Mouse (Mus musculus) heart, embryonic 14.5 days (tissue): Measurements from ENCODE around the gene Fxr2. TPM values are rescaled to one million over a fixed set of nuclear protein-coding genes. Genes with fewer than 3 reads are reported as not detected.
A peak's percentile ranks its signal among the peaks of the same experiment; 100 is the strongest.

Experiments used
- ATAC-seq: fragments of 200-750 bp; cut with Nextera tagmentation; 2 replicates; pipeline ENCODE4 v1.8.0; 2017; ENCODE audit warnings: low read depth, moderate TSS enrichment; ENCODE audit not compliant: insufficient number of reproducible peaks, insufficient read depth, low FRiP score
- H3K27ac ChIP-seq, 2 experiments: fragments of 200-500 bp in 1 of 2; fragments of 300-500 bp in 1 of 2; sonication (generic) in 1 of 2; replicated peaks in 1 of 2; 2 replicates each; pipeline ENCODE4 v1.5.1; 2012 to 2014; ENCODE audit warnings: low read depth in 2 of 2, low read length in 2 of 2, control low read depth in 1 of 2, mild to moderate bottlenecking in 1 of 2, mixed read lengths in 1 of 2; ENCODE audit not compliant: control insufficient read depth in 1 of 2, insufficient read depth in 1 of 2
- H3K27me3 ChIP-seq: fragments of 300-500 bp; sonication (generic); 2 replicates; pipeline ENCODE4 v1.6.1; 2014; ENCODE audit warnings: mild to moderate bottlenecking, low read length, control low read depth; ENCODE audit not compliant: control insufficient read depth, insufficient read depth
- H3K36me3 ChIP-seq: fragments of 300-500 bp; sonication (generic); 2 replicates; pipeline ENCODE4 v1.6.1; 2014; ENCODE audit warnings: mild to moderate bottlenecking, control low read depth, low read length, mixed read lengths; ENCODE audit not compliant: control insufficient read depth, insufficient read depth
- H3K4me1 ChIP-seq, 2 experiments: fragments of 200-500 bp in 1 of 2; fragments of 300-500 bp in 1 of 2; sonication (generic) in 1 of 2; 2 replicates each; pipeline ENCODE4 v1.6.1; 2012 to 2014; ENCODE audit warnings: low read length in 2 of 2, control low read depth in 1 of 2, mixed read lengths in 1 of 2; ENCODE audit not compliant: control insufficient read depth in 2 of 2, insufficient read depth in 2 of 2
- H3K4me2 ChIP-seq: fragments of 300-500 bp; sonication (generic); 2 replicates; pipeline ENCODE4 v1.6.1; 2014; ENCODE audit warnings: mild to moderate bottlenecking, low read length
- H3K4me3 ChIP-seq, 2 experiments: fragments of 200-500 bp in 1 of 2; fragments of 300-500 bp in 1 of 2; sonication (generic) in 1 of 2; 2 replicates each; pipeline ENCODE4 v1.5.1; 2012 to 2014; ENCODE audit warnings: low read length in 2 of 2, mild to moderate bottlenecking in 2 of 2, control low read depth in 1 of 2, low read depth in 1 of 2, moderate library complexity in 1 of 2; ENCODE audit not compliant: control insufficient read depth in 1 of 2, insufficient read depth in 1 of 2
- H3K9ac ChIP-seq: fragments of 300-500 bp; sonication (generic); 2 replicates; pipeline ENCODE4 v1.6.1; 2014; ENCODE audit warnings: mild to moderate bottlenecking, low read length
- H3K9me3 ChIP-seq: fragments of 300-500 bp; sonication (generic); 2 replicates; pipeline ENCODE4 v1.6.1; 2016; ENCODE audit warnings: low read length, control low read depth; ENCODE audit not compliant: control insufficient read depth
- WGBS: fragments of 180-500 bp; shearing (Covaris S2); extraction: QIAGEN DNeasy Blood & Tissue Kit; methylation state at CpG from one replicate; pipeline ENCODE4 v1.1.7; 2014; 5-methylcytosine and 5-hydroxymethylcytosine counted together
- polyA plus RNA-seq: library from polyadenylated mRNA; unstranded; fragments of >200 nt; fragmentation: Nextera tagmentation; extraction: Ambion mirVana; gene quantifications from 2 replicates; pipeline ENCODE4 v1.2.1, GENCODE M21; 2014

Gene Fxr2
- 24.2 and 25.8 TPM in 2 replicates for polyA plus RNA-seq

- no peaks in the 10 kb centered on the region for H3K9me3 ChIP-seq
- no peaks in the 10 kb centered on the region for H3K27me3 ChIP-seq
- H3K4me3 ChIP-seq = peak within 1 kb of the TSS; percentile 89 to 96
- peak within 1 kb of the TSS; percentile 83 to 97 for H3K27ac ChIP-seq
- peaks cover 19% of the 10 kb centered on the region for H3K36me3 ChIP-seq
- WGBS = 1% methylated on average over 25 of the region's 56 CpGs
- H3K9ac ChIP-seq = peak within 1 kb of the TSS; percentile 98
- H3K4me1 ChIP-seq = peaks cover 2 to 25% of the 10 kb centered on the region in 2 experiments; a peak in 3 of 4 replicates
- H3K4me2 ChIP-seq = peak within 1 kb of the TSS; percentile 71
- peak; percentile 98 for ATAC-seq
These were observed at the start of gene Fxr2 for GRCm38 (mm10) chr11:69632284-69633089. TSS of gene Fxr2 (plus strand) at chr11:69632990.

GRCm38 (mm10) chr11:69584008-69584407, 48.8 kb upstream of the Fxr2 start:
- Histone ChIP-seq H3K4me3 (no peak overlapping the region), H3K9me3 (no peaks in the 10 kb centered on the region), H3K4me2 (no peak overlapping the region), H3K9ac (no peak overlapping the region), H3K27me3 (no peaks in the 10 kb centered on the region), H3K36me3 (peaks cover 34% of the 10 kb centered on the region), H3K27ac (no peak overlapping the region), H3K4me1 (peaks cover 3 to 11% of the 10 kb centered on the region in 2 experiments; a peak in 3 of 4 replicates)
- 80% methylated on average over 7 of the region's 7 CpGs for whole genome bisulfite sequencing
- ATAC-seq = no peak

GRCm38 (mm10) chr11:69584937-69585336, 47.9 kb upstream of the Fxr2 start:
- 95% methylated on average over 13 of the region's 13 CpGs for WGBS
- no peak for ATAC-seq
- H3K36me3 ChIP-seq = peaks cover 43% of the 10 kb centered on the region

GRCm38 (mm10) chr11:69585718-69586325, 47.0 kb upstream of the Fxr2 start:
- Histone ChIP-seq H3K4me1 (peaks cover 3 to 11% of the 10 kb centered on the region in 2 experiments; a peak in 3 of 4 replicates), H3K27ac (no peak overlapping the region), H3K36me3 (peaks cover 52% of the 10 kb centered on the region), H3K9ac (0 out of 2 replicates have a peak overlapping the region, but pooled peaks have one; percentile 9), H3K9me3 (no peaks in the 10 kb centered on the region), H3K4me2 (no peak overlapping the region), H3K4me3 (no peak overlapping the region), H3K27me3 (no peaks in the 10 kb centered on the region)
- ATAC-seq = no peak
- WGBS = 60% methylated on average over 7 of the region's 7 CpGs

More at GRCm38 (mm10) chr11:69584937-69585336, 47.9 kb upstream of the Fxr2 start:
- H3K27me3 ChIP-seq = no peaks in the 10 kb centered on the region
- H3K4me2 ChIP-seq = no peak overlapping the region
- no peaks in the 10 kb centered on the region for H3K9me3 ChIP-seq
- H3K9ac ChIP-seq = no peak overlapping the region
- H3K4me3 ChIP-seq = no peak overlapping the region
- H3K27ac ChIP-seq = no peak overlapping the region
- peaks cover 3 to 11% of the 10 kb centered on the region in 2 experiments; a peak in 3 of 4 replicates for H3K4me1 ChIP-seq

GRCm38 (mm10) chr11:69589207-69589834, 43.5 kb upstream of the Fxr2 start:
- H3K9ac ChIP-seq = no peak overlapping the region
- peaks cover 67% of the 10 kb centered on the region for H3K36me3 ChIP-seq
- H3K4me3 ChIP-seq = no peak overlapping the region
- H3K27ac ChIP-seq = no peak overlapping the region
- H3K9me3 ChIP-seq = no peaks in the 10 kb centered on the region
- no peak overlapping the region for H3K4me2 ChIP-seq
- no peaks in the 10 kb centered on the region for H3K27me3 ChIP-seq
- H3K4me1 ChIP-seq = 0 out of 4 replicates have a peak, but pooled peaks cover 0 to 2% of the 10 kb centered on the region in 2 experiments
- WGBS = 87% methylated on average over 22 of the region's 22 CpGs
- no peak for ATAC-seq

GRCm38 (mm10) chr11:69590622-69591021, 42.2 kb upstream of the Fxr2 start:
- WGBS = 89% methylated on average over 8 of the region's 8 CpGs
- H3K4me2 ChIP-seq = no peak overlapping the region
- peaks cover 67% of the 10 kb centered on the region for H3K36me3 ChIP-seq

GRCm38 (mm10) chr11:69591424-69591823, 41.4 kb upstream of the Fxr2 start:
- Histone ChIP-seq H3K36me3 (peaks cover 67% of the 10 kb centered on the region), H3K9ac (no peak overlapping the region), H3K4me2 (no peak overlapping the region), H3K4me1 (no peaks in the 10 kb centered on the region), H3K27me3 (no peaks in the 10 kb centered on the region), H3K9me3 (no peaks in the 10 kb centered on the region), H3K4me3 (no peak overlapping the region), H3K27ac (no peak overlapping the region)
- ATAC-seq = no peak
- WGBS = 85% methylated on average over 3 of the region's 3 CpGs

More at GRCm38 (mm10) chr11:69590622-69591021, 42.2 kb upstream of the Fxr2 start:
- Histone ChIP-seq H3K4me1 (0 out of 4 replicates have a peak, but pooled peaks cover 0 to 2% of the 10 kb centered on the region in 2 experiments), H3K9me3 (no peaks in the 10 kb centered on the region), H3K9ac (no peak overlapping the region), H3K4me3 (no peak overlapping the region), H3K27me3 (no peaks in the 10 kb centered on the region), H3K27ac (no peak overlapping the region)
- no peak for ATAC-seq
